Mouse (Mus musculus) neural tube, embryonic 11.5 days (tissue): Measurements from ENCODE around the gene Topbp1. TPM values are rescaled to one million over a fixed set of nuclear protein-coding genes. Genes with fewer than 3 reads are reported as not detected.

Experiments used
- ATAC-seq: fragments of 200-750 bp; cut with Nextera tagmentation; 2 replicates; pipeline ENCODE4 v1.8.0; 2017; ENCODE audit warnings: moderate number of reproducible peaks, mild to moderate bottlenecking, moderate TSS enrichment, moderate library complexity; ENCODE audit not compliant: insufficient read depth, low FRiP score, low TSS enrichment
- DNase-seq: peaks from one replicate; pipeline ENCODE4 v3.0.0-alpha.2; 2015; ENCODE audit warnings: low spot score
- H3K27ac ChIP-seq: fragments of 300-500 bp; sonication (generic); 2 replicates; pipeline ENCODE4 v1.5.1; 2014; ENCODE audit warnings: low read depth, mild to moderate bottlenecking, low read length
- H3K27me3 ChIP-seq: fragments of 300-500 bp; sonication (generic); 2 replicates; pipeline ENCODE4 v1.6.1; 2014; ENCODE audit warnings: mild to moderate bottlenecking, low read length, mixed read lengths; ENCODE audit not compliant: control insufficient read depth, insufficient read depth
- H3K36me3 ChIP-seq: fragments of 300-500 bp; sonication (generic); 2 replicates; pipeline ENCODE4 v1.6.1; 2014; ENCODE audit warnings: mild to moderate bottlenecking, low read length, moderate library complexity, mixed read lengths; ENCODE audit not compliant: control insufficient read depth, insufficient read depth
- H3K4me1 ChIP-seq: fragments of 300-500 bp; sonication (generic); 2 replicates; pipeline ENCODE4 v1.6.1; 2014; ENCODE audit warnings: low read length, mixed read lengths; ENCODE audit not compliant: control insufficient read depth, insufficient read depth
- H3K4me2 ChIP-seq: fragments of 300-500 bp; sonication (generic); 2 replicates; pipeline ENCODE4 v1.6.1; 2014; ENCODE audit warnings: low read depth, mild to moderate bottlenecking, moderate library complexity
- H3K4me3 ChIP-seq: fragments of 300-500 bp; sonication (generic); 2 replicates; pipeline ENCODE4 v1.5.1; 2014; ENCODE audit warnings: low read depth, low read length
- H3K9ac ChIP-seq: fragments of 300-500 bp; sonication (generic); 2 replicates; pipeline ENCODE4 v1.6.1; 2014; ENCODE audit warnings: mild to moderate bottlenecking, low read length
- H3K9me3 ChIP-seq: fragments of 300-500 bp; sonication (generic); 2 replicates; pipeline ENCODE4 v1.6.1; 2016; ENCODE audit warnings: low read length; ENCODE audit not compliant: control insufficient read depth
- WGBS: fragments of 180-500 bp; shearing (Covaris S2); extraction: QIAGEN DNeasy Blood & Tissue Kit; methylation state at CpG from one replicate; pipeline ENCODE4 v1.1.7; 2014; 5-methylcytosine and 5-hydroxymethylcytosine counted together
- polyA plus RNA-seq: library from polyadenylated mRNA; unstranded; fragments of >200 nt; fragmentation: Nextera tagmentation; extraction: Ambion mirVana; gene quantifications from 2 replicates; pipeline ENCODE4 v1.2.1, GENCODE M21; 2014

Gene Topbp1
- polyA plus RNA-seq, result 69.8 and 85.0 TPM in 2 replicates

- H3K4me2 ChIP-seq, result peak within 1 kb of the TSS; percentile 83
- H3K9me3 ChIP-seq, result no peaks in the 10 kb centered on the region
- WGBS, result under 1% methylated on average over 49 of the region's 49 CpGs
- peak within 1 kb of the TSS; percentile 90 for H3K9ac ChIP-seq
- ATAC-seq (peak; percentile 95), DNase-seq (peak; percentile 97)
- no peaks in the 10 kb centered on the region for H3K4me1 ChIP-seq
- peaks cover 5% of the 10 kb centered on the region for H3K36me3 ChIP-seq
- H3K27ac ChIP-seq, result peak within 1 kb of the TSS; percentile 70
- H3K27me3 ChIP-seq, result no peaks in the 10 kb centered on the region
- peak within 1 kb of the TSS; percentile 95 for H3K4me3 ChIP-seq
Measured at GRCm38 (mm10) chr9:103304927-103305326, at the start of gene Topbp1, which contains the start of gene 1300017J02Rik. TSS of gene Topbp1 (plus strand) at chr9:103305215. TSS of gene 1300017J02Rik (minus strand) at chr9:103305082.

DNA sequence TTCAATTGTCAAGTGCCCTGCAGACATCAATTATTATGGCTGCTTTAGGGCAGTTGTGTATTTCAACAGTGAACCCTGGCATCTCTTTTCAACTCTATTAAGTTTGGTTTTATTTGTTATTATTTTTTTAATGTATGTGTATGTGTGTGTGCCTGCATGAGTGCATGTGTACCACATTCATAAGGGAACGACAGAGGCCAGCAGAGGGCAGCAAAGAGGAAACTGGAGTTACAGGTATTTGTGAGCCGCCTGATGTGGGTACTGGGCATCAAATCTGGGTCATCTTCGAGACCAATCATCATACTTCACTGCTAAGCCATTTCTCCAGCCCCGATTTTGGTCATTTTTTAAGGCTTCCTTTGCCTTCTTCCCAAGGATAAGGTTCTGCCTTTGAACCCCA, 39.2 kb upstream of the Topbp1 start:
- Histone ChIP-seq H3K27me3 (no peaks in the 10 kb centered on the region), H3K4me2 (no peak overlapping the region), H3K27ac (no peak overlapping the region), H3K36me3 (no peaks in the 10 kb centered on the region), H3K4me1 (no peaks in the 10 kb centered on the region), H3K4me3 (no peak overlapping the region), H3K9ac (no peak overlapping the region), H3K9me3 (no peaks in the 10 kb centered on the region)
- 91% methylated on average over 4 of the region's 4 CpGs for WGBS
- ATAC-seq (no peak), DNase-seq (no peak)

- DNase-seq, result peak; percentile 19
- no peaks in the 10 kb centered on the region for H3K9me3 ChIP-seq
- no peak for ATAC-seq
- H3K27ac ChIP-seq, result no peak overlapping the region
- WGBS, result 38% methylated on average over 4 of the region's 4 CpGs
- H3K27me3 ChIP-seq, result no peaks in the 10 kb centered on the region
- H3K4me2 ChIP-seq, result no peak overlapping the region
- no peaks in the 10 kb centered on the region for H3K4me1 ChIP-seq
- no peak overlapping the region for H3K4me3 ChIP-seq
- H3K9ac ChIP-seq, result no peak overlapping the region
- H3K36me3 ChIP-seq, result no peaks in the 10 kb centered on the region
Measured at GRCm38 (mm10) chr9:103271104-103271503, 33.9 kb upstream of the Topbp1 start.

DNA sequence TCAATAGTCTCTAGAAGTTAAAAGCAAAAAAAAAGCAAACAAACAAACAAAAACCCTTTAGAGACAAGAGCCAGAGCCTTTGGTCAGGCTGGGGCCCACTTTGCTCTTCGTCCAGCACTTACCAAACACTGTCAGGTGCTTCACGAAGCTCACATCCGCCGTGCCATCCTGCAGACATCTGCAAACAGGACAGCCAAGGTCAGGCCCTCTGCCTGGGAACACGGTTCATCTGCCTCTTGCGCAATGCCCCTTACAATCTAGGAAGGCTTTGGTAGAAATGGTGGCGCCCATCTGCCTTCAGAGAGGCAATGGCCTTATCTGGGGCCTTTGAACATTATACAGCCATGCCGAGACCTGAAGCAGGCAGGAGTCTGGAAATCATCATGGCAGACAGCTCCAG, 30.2 kb upstream of the Topbp1 start:
- no peaks in the 10 kb centered on the region for H3K27me3 ChIP-seq
- no peak overlapping the region for H3K27ac ChIP-seq
- 88% methylated on average over 8 of the region's 8 CpGs for WGBS
- H3K4me3 ChIP-seq, result no peak overlapping the region
- no peak overlapping the region for H3K4me2 ChIP-seq
- H3K4me1 ChIP-seq, result no peaks in the 10 kb centered on the region
- H3K36me3 ChIP-seq, result no peaks in the 10 kb centered on the region
- H3K9me3 ChIP-seq, result no peaks in the 10 kb centered on the region
- no peak overlapping the region for H3K9ac ChIP-seq
- DNase-seq, result no peak
- ATAC-seq, result no peak

DNA sequence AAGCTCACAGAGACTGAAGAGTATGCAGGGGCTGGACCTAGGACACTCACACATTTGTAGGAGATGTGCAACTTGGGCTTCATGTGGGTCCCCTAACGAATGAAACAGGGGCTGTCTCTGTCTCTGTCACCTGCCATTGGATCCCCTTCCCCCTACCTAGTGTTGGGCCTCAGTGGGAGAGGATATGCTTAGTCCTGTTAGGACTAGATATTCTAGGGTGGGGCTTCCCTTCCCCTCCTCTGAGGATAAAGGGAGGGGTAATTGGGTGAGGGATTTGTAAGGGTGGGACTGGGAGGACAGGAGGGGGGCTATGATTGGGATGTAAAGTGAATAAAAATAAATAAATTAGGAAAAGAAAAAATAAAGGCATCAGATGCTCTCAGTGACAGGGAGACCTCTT, 29.3 kb upstream of the Topbp1 start:
- WGBS, result 76% methylated on average over 1 of the region's 1 CpGs
- no peaks in the 10 kb centered on the region for H3K36me3 ChIP-seq
- H3K4me3 ChIP-seq, result no peak overlapping the region
- ATAC-seq (no peak), DNase-seq (no peak)
- no peaks in the 10 kb centered on the region for H3K27me3 ChIP-seq
- no peak overlapping the region for H3K27ac ChIP-seq
- H3K4me1 ChIP-seq, result no peaks in the 10 kb centered on the region
- no peaks in the 10 kb centered on the region for H3K9me3 ChIP-seq
- H3K9ac ChIP-seq, result no peak overlapping the region
- H3K4me2 ChIP-seq, result no peak overlapping the region

DNA sequence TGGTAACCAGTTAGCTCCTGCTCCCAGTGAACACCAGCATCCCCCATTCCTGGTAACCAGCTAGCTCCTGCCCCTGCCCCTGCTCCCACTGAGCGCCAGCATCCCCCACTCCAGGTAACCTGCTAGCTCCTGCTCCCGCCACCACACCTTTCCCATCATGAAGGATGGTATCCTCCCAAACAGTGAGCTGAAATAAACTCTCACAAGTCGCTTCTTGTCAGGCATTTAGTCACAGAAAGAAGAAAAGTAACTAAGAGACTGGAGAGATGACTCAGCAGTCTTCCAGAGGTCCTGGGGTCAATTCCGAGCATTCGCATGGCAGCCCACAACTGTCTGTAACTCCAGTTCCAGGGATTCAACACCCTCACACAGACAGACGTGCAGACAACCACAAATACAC, 28.1 kb upstream of the Topbp1 start:
- H3K9ac ChIP-seq, result no peak overlapping the region
- DNase-seq, result no peak
- H3K36me3 ChIP-seq, result no peaks in the 10 kb centered on the region
- no peaks in the 10 kb centered on the region for H3K4me1 ChIP-seq
- H3K4me2 ChIP-seq, result no peak overlapping the region
- no peaks in the 10 kb centered on the region for H3K9me3 ChIP-seq
- no peak overlapping the region for H3K4me3 ChIP-seq
- 85% methylated on average over 6 of the region's 6 CpGs for WGBS
- H3K27me3 ChIP-seq, result no peaks in the 10 kb centered on the region
- no peak for ATAC-seq
- H3K27ac ChIP-seq, result no peak overlapping the region

GRCm38 (mm10) chr9:103286396-103286795, 18.6 kb upstream of the Topbp1 start:
- H3K9me3 ChIP-seq, result no peaks in the 10 kb centered on the region
- DNase-seq (no peak), ATAC-seq (no peak)
- H3K4me2 ChIP-seq, result no peak overlapping the region
- no peak overlapping the region for H3K27ac ChIP-seq
- no peak overlapping the region for H3K9ac ChIP-seq
- no peak overlapping the region for H3K4me3 ChIP-seq
- H3K27me3 ChIP-seq, result no peaks in the 10 kb centered on the region
- H3K36me3 ChIP-seq, result no peaks in the 10 kb centered on the region
- no peaks in the 10 kb centered on the region for H3K4me1 ChIP-seq
- WGBS, result 62% methylated on average over 4 of the region's 4 CpGs

GRCm38 (mm10) chr9:103286901-103287422, 18.1 kb upstream of the Topbp1 start:
- no peak overlapping the region for H3K9ac ChIP-seq
- no peaks in the 10 kb centered on the region for H3K27me3 ChIP-seq
- ATAC-seq, result no peak
- no peak for DNase-seq
- no peaks in the 10 kb centered on the region for H3K9me3 ChIP-seq
- H3K4me3 ChIP-seq, result no peak overlapping the region
- no peaks in the 10 kb centered on the region for H3K4me1 ChIP-seq
- WGBS, result 77% methylated on average over 13 of the region's 13 CpGs
- H3K4me2 ChIP-seq, result no peak overlapping the region
- no peak overlapping the region for H3K27ac ChIP-seq
- no peaks in the 10 kb centered on the region for H3K36me3 ChIP-seq

GRCm38 (mm10) chr9:103287840-103288488, 17.1 kb upstream of the Topbp1 start:
- ATAC-seq (no peak), DNase-seq (no peak)
- Histone ChIP-seq H3K4me2 (no peak overlapping the region), H3K27ac (0 out of 2 replicates have a peak overlapping the region, but pooled peaks have one; percentile 14), H3K27me3 (no peaks in the 10 kb centered on the region), H3K36me3 (no peaks in the 10 kb centered on the region), H3K9ac (no peak overlapping the region), H3K9me3 (no peaks in the 10 kb centered on the region), H3K4me1 (no peaks in the 10 kb centered on the region), H3K4me3 (no peak overlapping the region)
- WGBS, result 88% methylated on average over 19 of the region's 19 CpGs
